In the genomic region with DNA sequence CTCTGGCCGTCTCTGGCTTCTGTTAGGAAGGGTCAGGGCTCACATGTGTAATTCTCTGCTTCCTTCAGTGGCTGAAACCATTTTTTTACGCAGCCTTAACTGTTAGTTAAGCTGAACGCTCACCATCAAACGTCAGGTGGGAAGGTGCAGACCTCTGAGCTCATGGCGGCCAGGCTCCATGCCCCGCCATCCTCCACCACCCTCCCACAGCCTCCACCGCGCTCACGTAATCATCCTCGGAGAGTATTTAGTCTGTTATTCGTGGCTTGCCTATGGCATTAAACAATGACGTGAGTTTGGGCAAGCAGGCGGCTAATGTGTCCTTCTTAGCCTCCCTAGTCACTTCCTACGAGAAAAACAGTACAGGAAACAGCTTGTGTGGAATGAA, we compare ENCODE assay signal across 8 mouse cellular contexts.
DNase-seq lines count a peak whose midpoint lies in the region; ATAC-seq and TF ChIP-seq lines count a peak whose summit lies in the region.

No protein-coding gene starts in this region.

- peak overlapping the region; percentile 33 for H3K4me3 ChIP-seq in layer of hippocampus, adult 2 months
- no peak overlapping the region for H3K4me3 ChIP-seq in embryonic facial prominence, embryonic 11.5 days (ENCODE audit: low read depth, low read length)
- H3K4me3 ChIP-seq in forebrain, embryonic 15.5 days = peak overlapping the region; percentile 5; the same call in 1 of the 2 replicates
- no peak overlapping the region for H3K4me3 ChIP-seq in midbrain, embryonic 11.5 days (ENCODE audit: low read depth, low read length)

- DNase-seq in layer of hippocampus, adult 2 months (ENCODE audit: low spot score in 2 of 2) = no peak
- no peak for DNase-seq in layer of hippocampus, adult 18-20 months (ENCODE audit: low spot score in 2 of 2)
- no peak for DNase-seq in embryonic facial prominence, embryonic 11.5 days (ENCODE audit: low spot score)
- DNase-seq in midbrain, embryonic 11.5 days (ENCODE audit: low spot score, missing footprints) = no peak
- DNase-seq in spleen, postnatal 4 days (ENCODE audit: low spot score in 2 of 2) = no peak
- DNase-seq in layer of hippocampus, adult 9-11 months = no peak
- no peak for DNase-seq in right cerebral cortex, postnatal 25 days

- H3K9ac ChIP-seq in embryonic facial prominence, embryonic 11.5 days (replicated peaks; ENCODE audit: low read length) = no peak overlapping the region; the same call in 1 of the 2 replicates
- H3K9ac ChIP-seq in forebrain, embryonic 15.5 days (replicated peaks) = no peak overlapping the region
- H3K9ac ChIP-seq in midbrain, embryonic 11.5 days (ENCODE audit: low read length) = no peak overlapping the region

- peaks cover 10% of the 10 kb centered on the region for H3K4me1 ChIP-seq in embryonic facial prominence, embryonic 11.5 days (ENCODE audit: control insufficient read depth, insufficient read depth, low read length)
- H3K4me1 ChIP-seq in forebrain, embryonic 15.5 days = peaks cover 10% of the 10 kb centered on the region
- H3K4me1 ChIP-seq in midbrain, embryonic 11.5 days (ENCODE audit: control insufficient read depth, insufficient read depth, low read length) = peaks cover 5% of the 10 kb centered on the region

- no peaks in the 10 kb centered on the region for H3K36me3 ChIP-seq in embryonic facial prominence, embryonic 11.5 days (replicated peaks; ENCODE audit: control insufficient read depth, insufficient read depth, low read depth, low read length)
- H3K36me3 ChIP-seq in forebrain, embryonic 15.5 days = no peaks in the 10 kb centered on the region
- no peaks in the 10 kb centered on the region for H3K36me3 ChIP-seq in midbrain, embryonic 11.5 days (ENCODE audit: control insufficient read depth, insufficient read depth, low read length)

- 53% methylated on average over 14 of the region's 14 CpGs for WGBS in embryonic facial prominence, embryonic 11.5 days
- 64% methylated on average over 14 of the region's 14 CpGs for WGBS in forebrain, embryonic 15.5 days
- WGBS in midbrain, embryonic 11.5 days = 69% methylated on average over 14 of the region's 14 CpGs

- TF ChIP-seq CTCF in layer of hippocampus, adult 2 months (conservative IDR thresholded peaks at IDR 0.05) = no peak

- peak overlapping the region; percentile 32 for H3K4me2 ChIP-seq in embryonic facial prominence, embryonic 11.5 days (ENCODE audit: low read depth, low read length)
- H3K4me2 ChIP-seq in forebrain, embryonic 15.5 days (replicated peaks) = peak overlapping the region; percentile 36
- H3K4me2 ChIP-seq in midbrain, embryonic 11.5 days = peak overlapping the region; percentile 23

- H3K27me3 ChIP-seq in embryonic facial prominence, embryonic 11.5 days (ENCODE audit: control insufficient read depth, insufficient read depth, low read length) = no peaks in the 10 kb centered on the region
- H3K27me3 ChIP-seq in forebrain, embryonic 15.5 days = no peaks in the 10 kb centered on the region
- H3K27me3 ChIP-seq in midbrain, embryonic 11.5 days (ENCODE audit: control insufficient read depth, insufficient read depth, low read length) = no peaks in the 10 kb centered on the region

- H3K27ac ChIP-seq in layer of hippocampus, adult 2 months = peak overlapping the region; percentile 86
- 0 out of 2 replicates have a peak overlapping the region, but pooled peaks have one; percentile 13 for H3K27ac ChIP-seq in embryonic facial prominence, embryonic 11.5 days (replicated peaks; ENCODE audit: low read depth, low read length)
- H3K27ac ChIP-seq in forebrain, embryonic 15.5 days (replicated peaks) = no peak overlapping the region
- no peak overlapping the region for H3K27ac ChIP-seq in midbrain, embryonic 11.5 days (ENCODE audit: low read depth, low read length)

- H3K9me3 ChIP-seq in embryonic facial prominence, embryonic 11.5 days (replicated peaks; ENCODE audit: control insufficient read depth, low read length) = no peaks in the 10 kb centered on the region; the same call in 1 of the 2 replicates
- no peaks in the 10 kb centered on the region for H3K9me3 ChIP-seq in forebrain, embryonic 15.5 days
- no peaks in the 10 kb centered on the region; the same call in 1 of the 2 replicates for H3K9me3 ChIP-seq in midbrain, embryonic 11.5 days (ENCODE audit: control insufficient read depth, low read length)

- 0 out of 2 replicates have a peak, but pooled peaks have one; percentile 10 for ATAC-seq in embryonic facial prominence, embryonic 11.5 days (replicated peaks; ENCODE audit: insufficient number of reproducible peaks, low FRiP score, low TSS enrichment, low read depth)
- no peak for ATAC-seq in forebrain, embryonic 15.5 days (replicated peaks)
- ATAC-seq in midbrain, embryonic 11.5 days (ENCODE audit: low FRiP score) = no peak

Comparison
In these comparisons a context has a peak if more than half of its experiments do, and no peak if none do; other contexts are left out.
1. H3K27ac ChIP-seq: peak in layer of hippocampus, adult 2 months (single experiment) and embryonic facial prominence, embryonic 11.5 days (single experiment); none in forebrain, embryonic 15.5 days (single experiment) and midbrain, embryonic 11.5 days (single experiment).
2. H3K4me3 ChIP-seq: peak in layer of hippocampus, adult 2 months (single experiment) and forebrain, embryonic 15.5 days (single experiment); none in embryonic facial prominence, embryonic 11.5 days (single experiment) and midbrain, embryonic 11.5 days (single experiment).
3. Peak in every context shown above with its lines, with median percentiles within 50 percentile points of each other: H3K4me2 ChIP-seq.